Mouse (Mus musculus) heart, adult 11 months (tissue): ENCODE measurements around the gene Ppm1m.

Experiments
- DNase-seq: peaks from one replicate; pipeline ENCODE4 v3.0.0; 2022

Ppm1m gene

GRCm38 (mm10) chr9:106199535-106200272 lies at the start of gene Ppm1m:
TSS of gene Ppm1m (minus strand) at chr9:106199746.
- peak; percentile 92 for DNase-seq

GRCm38 (mm10) chr9:106242813-106243488 lies 43.4 kb upstream of the Ppm1m start:
- DNase-seq: peak; percentile 97

GRCm38 (mm10) chr9:106241541-106242164 lies 42.1 kb upstream of the Ppm1m start:
- no peak for DNase-seq

GRCm38 (mm10) chr9:106237878-106238277 lies 38.3 kb upstream of the Ppm1m start:
- DNase-seq: no peak

GRCm38 (mm10) chr9:106237401-106237800 lies 37.9 kb upstream of the Ppm1m start:
- no peak for DNase-seq

GRCm38 (mm10) chr9:106236818-106237211 lies 37.3 kb upstream of the Ppm1m start:
- no peak for DNase-seq

GRCm38 (mm10) chr9:106236156-106236817 lies 36.7 kb upstream of the Ppm1m start:
- peak; percentile 96 for DNase-seq

GRCm38 (mm10) chr9:106235194-106235830 lies 35.8 kb upstream of the Ppm1m start:
- DNase-seq: peak; percentile 98

- DNase-seq: no peak
Observed at GRCm38 (mm10) chr9:106233953-106234352, 34.4 kb upstream of the Ppm1m start.

GRCm38 (mm10) chr9:106232956-106233355 lies 33.4 kb upstream of the Ppm1m start:
- DNase-seq: no peak

GRCm38 (mm10) chr9:106231816-106232215 lies 32.3 kb upstream of the Ppm1m start:
- no peak for DNase-seq

GRCm38 (mm10) chr9:106231220-106231619 lies 31.7 kb upstream of the Ppm1m start:
- DNase-seq: no peak

GRCm38 (mm10) chr9:106230734-106231106 lies 31.2 kb upstream of the Ppm1m start:
- no peak for DNase-seq

GRCm38 (mm10) chr9:106230051-106230733 lies 30.6 kb upstream of the Ppm1m start:
- peak; percentile 92 for DNase-seq

- DNase-seq: no peak
Observed at GRCm38 (mm10) chr9:106227790-106228429, 28.4 kb upstream of the Ppm1m start.

- peak; percentile 96 for DNase-seq
Observed at GRCm38 (mm10) chr9:106226151-106226682, 26.7 kb upstream of the Ppm1m start.

GRCm38 (mm10) chr9:106225469-106226150 lies 26.1 kb upstream of the Ppm1m start:
- peak; percentile 93 for DNase-seq

- DNase-seq: peak; percentile 94
Observed at GRCm38 (mm10) chr9:106222994-106223393, 23.4 kb upstream of the Ppm1m start.

- peak; percentile 93 for DNase-seq
Observed at GRCm38 (mm10) chr9:106222261-106222851, 22.8 kb upstream of the Ppm1m start, which contains the start of gene Tlr9. TSS of gene Tlr9 (plus strand) at chr9:106222598.

- no peak for DNase-seq
Observed at GRCm38 (mm10) chr9:106220894-106221523, 21.5 kb upstream of the Ppm1m start.
